Mouse (Mus musculus): ENCODE measurements around the gene Mmel1. TPM values are rescaled to one million over a fixed set of nuclear protein-coding genes. Genes with fewer than 3 reads are reported as not detected.

Mmel1 gene
- polyA plus RNA-seq, 1 experiment from 2014 or later, result 0.13 TPM

GRCm38 (mm10) chr4:154837170-154837569 is 32.2 kb upstream of the Mmel1 start, which contains the start of gene Ttc34:
TSS of gene Ttc34 (plus strand) at chr4:154837459.
- Histone ChIP-seq H3K4me3 (ENCODE audit: low read depth, low read length) (no peak within 1 kb of the TSS), H3K36me3 (ENCODE audit: insufficient read depth) (no peaks in the 10 kb centered on the region), H3K27me3 (ENCODE audit: insufficient read depth, low read length) (no peaks in the 10 kb centered on the region), H3K4me2 (no peak within 1 kb of the TSS), H3K27ac (ENCODE audit: low read depth) (no peak within 1 kb of the TSS), H3K9me3 (ENCODE audit: low read depth, low read length) (no peaks in the 10 kb centered on the region), H3K4me1 (ENCODE audit: insufficient read depth) (no peaks in the 10 kb centered on the region), H3K9ac (no peak within 1 kb of the TSS)
- ATAC-seq (ENCODE audit: insufficient read depth) (peak; percentile 38; the same call in 1 of the 2 replicates), DNase-seq (peak; percentile 61)
- 48% methylated on average over 2 of the region's 2 CpGs for WGBS
- TF ChIP-seq CTCF (IDR thresholded peaks at IDR 0.05; ENCODE audit: low read depth), result peak; percentile 87

GRCm38 (mm10) chr4:154838741-154839140 is 30.6 kb upstream of the Mmel1 start:
- WGBS, result 82% methylated on average over 13 of the region's 13 CpGs
- Histone ChIP-seq H3K27me3 (ENCODE audit: insufficient read depth, low read length) (no peaks in the 10 kb centered on the region), H3K9me3 (ENCODE audit: low read depth, low read length) (no peaks in the 10 kb centered on the region), H3K36me3 (ENCODE audit: insufficient read depth) (no peaks in the 10 kb centered on the region), H3K9ac (no peak overlapping the region), H3K4me2 (no peak overlapping the region), H3K27ac (ENCODE audit: low read depth) (no peak overlapping the region), H3K4me1 (ENCODE audit: insufficient read depth) (no peaks in the 10 kb centered on the region), H3K4me3 (ENCODE audit: low read depth, low read length) (no peak overlapping the region)
- ATAC-seq (ENCODE audit: insufficient read depth), result no peak
- TF ChIP-seq CTCF (IDR thresholded peaks at IDR 0.05; ENCODE audit: low read depth), result no peak
- DNase-seq, result no peak

GRCm38 (mm10) chr4:154839406-154839805 is 30.0 kb upstream of the Mmel1 start:
- Histone ChIP-seq H3K27ac (ENCODE audit: low read depth) (no peak overlapping the region), H3K27me3 (ENCODE audit: insufficient read depth, low read length) (no peaks in the 10 kb centered on the region), H3K4me3 (ENCODE audit: low read depth, low read length) (no peak overlapping the region), H3K4me1 (ENCODE audit: insufficient read depth) (no peaks in the 10 kb centered on the region), H3K36me3 (ENCODE audit: insufficient read depth) (no peaks in the 10 kb centered on the region), H3K9me3 (ENCODE audit: low read depth, low read length) (no peaks in the 10 kb centered on the region), H3K4me2 (no peak overlapping the region), H3K9ac (no peak overlapping the region)
- peak; percentile 22 for DNase-seq
- peak; percentile 31; the same call in 1 of the 2 replicates for ATAC-seq (ENCODE audit: insufficient read depth)
- TF ChIP-seq CTCF (IDR thresholded peaks at IDR 0.05; ENCODE audit: low read depth), result no peak
- WGBS, result 40% methylated on average over 11 of the region's 11 CpGs

- WGBS, result 96% methylated on average over 1 of the region's 1 CpGs
Observed at GRCm38 (mm10) chr4:154852696-154853095, 16.7 kb upstream of the Mmel1 start.

GRCm38 (mm10) chr4:154853881-154854280 is 15.5 kb upstream of the Mmel1 start:
- 69% methylated on average over 4 of the region's 4 CpGs for WGBS
- peaks cover 39% of the 10 kb centered on the region for H3K27me3 ChIP-seq (ENCODE audit: insufficient read depth, low read length)
- H3K27ac ChIP-seq (ENCODE audit: low read depth), result no peak overlapping the region

More at GRCm38 (mm10) chr4:154852696-154853095, 16.7 kb upstream of the Mmel1 start:
- H3K36me3 ChIP-seq (ENCODE audit: insufficient read depth), result no peaks in the 10 kb centered on the region
- H3K9me3 ChIP-seq (ENCODE audit: low read depth, low read length), result no peaks in the 10 kb centered on the region
- DNase-seq (no peak), ATAC-seq (ENCODE audit: insufficient read depth) (no peak)
- no peak overlapping the region for H3K4me3 ChIP-seq (ENCODE audit: low read depth, low read length)
- peaks cover 38% of the 10 kb centered on the region for H3K27me3 ChIP-seq (ENCODE audit: insufficient read depth, low read length)
- H3K4me1 ChIP-seq (ENCODE audit: insufficient read depth), result no peaks in the 10 kb centered on the region
- H3K4me2 ChIP-seq, result no peak overlapping the region
- TF ChIP-seq CTCF (IDR thresholded peaks at IDR 0.05; ENCODE audit: low read depth), result no peak
- no peak overlapping the region for H3K9ac ChIP-seq
- H3K27ac ChIP-seq (ENCODE audit: low read depth), result no peak overlapping the region

GRCm38 (mm10) chr4:154854676-154855345 is 14.6 kb upstream of the Mmel1 start:
- Histone ChIP-seq H3K27ac (ENCODE audit: low read depth) (no peak overlapping the region), H3K4me3 (ENCODE audit: low read depth, low read length) (no peak overlapping the region), H3K36me3 (ENCODE audit: insufficient read depth) (no peaks in the 10 kb centered on the region), H3K9ac (no peak overlapping the region), H3K9me3 (ENCODE audit: low read depth, low read length) (no peaks in the 10 kb centered on the region), H3K27me3 (ENCODE audit: insufficient read depth, low read length) (peaks cover 39% of the 10 kb centered on the region), H3K4me2 (no peak overlapping the region), H3K4me1 (ENCODE audit: insufficient read depth) (no peaks in the 10 kb centered on the region)
- DNase-seq (peak; percentile 34), ATAC-seq (ENCODE audit: insufficient read depth) (0 out of 2 replicates have a peak, but pooled peaks have one; percentile 14)
- 55% methylated on average over 12 of the region's 12 CpGs for WGBS
- no peak for TF ChIP-seq CTCF (IDR thresholded peaks at IDR 0.05; ENCODE audit: low read depth)

More at GRCm38 (mm10) chr4:154853881-154854280, 15.5 kb upstream of the Mmel1 start:
- Histone ChIP-seq H3K4me2 (no peak overlapping the region), H3K36me3 (ENCODE audit: insufficient read depth) (no peaks in the 10 kb centered on the region), H3K9ac (no peak overlapping the region), H3K4me3 (ENCODE audit: low read depth, low read length) (no peak overlapping the region), H3K9me3 (ENCODE audit: low read depth, low read length) (no peaks in the 10 kb centered on the region), H3K4me1 (ENCODE audit: insufficient read depth) (no peaks in the 10 kb centered on the region)
- ATAC-seq (ENCODE audit: insufficient read depth) (no peak), DNase-seq (no peak)
- no peak for TF ChIP-seq CTCF (IDR thresholded peaks at IDR 0.05; ENCODE audit: low read depth)

- under 1% methylated on average over 102 of the region's 110 CpGs for WGBS
- peak overlapping the region; percentile 48 for H3K9ac ChIP-seq
- peaks cover 39% of the 10 kb centered on the region for H3K27me3 ChIP-seq (ENCODE audit: insufficient read depth, low read length)
- peak; percentile 69 for TF ChIP-seq CTCF (IDR thresholded peaks at IDR 0.05; ENCODE audit: low read depth)
- peak overlapping the region; percentile 49 for H3K4me3 ChIP-seq (ENCODE audit: low read depth, low read length)
- H3K4me2 ChIP-seq, result peak overlapping the region; percentile 93
- H3K4me1 ChIP-seq (ENCODE audit: insufficient read depth), result no peaks in the 10 kb centered on the region
- ATAC-seq (ENCODE audit: insufficient read depth), result peak; percentile 91
- DNase-seq, result peak; percentile 89
- no peaks in the 10 kb centered on the region for H3K9me3 ChIP-seq (ENCODE audit: low read depth, low read length)
- no peak overlapping the region for H3K27ac ChIP-seq (ENCODE audit: low read depth)
- no peaks in the 10 kb centered on the region for H3K36me3 ChIP-seq (ENCODE audit: insufficient read depth)
Observed at GRCm38 (mm10) chr4:154855721-154856479, 13.5 kb upstream of the Mmel1 start.

All from lung, embryonic 14.5 days (tissue).